8 mouse cellular contexts compared by ENCODE assay signal in genomic region chr7:97333113-97333898, GRCm38 (mm10). TPM values are rescaled to one million over a fixed set of nuclear protein-coding genes. Genes with fewer than 3 reads are reported as not detected.
DNase-seq lines count a peak whose midpoint lies in the region; ATAC-seq lines count a peak whose summit lies in the region.

No protein-coding gene starts in this region.

- H3K36me3 ChIP-seq in heart, embryonic 12.5 days = no peaks in the 10 kb centered on the region
- H3K36me3 ChIP-seq in hindbrain, embryonic 12.5 days = no peaks in the 10 kb centered on the region
- H3K36me3 ChIP-seq in midbrain, embryonic 15.5 days (replicated peaks) = no peaks in the 10 kb centered on the region

- peak overlapping the region; percentile 89 for H3K4me2 ChIP-seq in heart, embryonic 12.5 days
- H3K4me2 ChIP-seq in hindbrain, embryonic 12.5 days (replicated peaks) = peak overlapping the region; percentile 74
- H3K4me2 ChIP-seq in midbrain, embryonic 15.5 days = peak overlapping the region; percentile 61

- no peak for DNase-seq in heart, postnatal 14 days
- DNase-seq in cerebellum, adult 8-10 months = peak; percentile 47
- no peak for DNase-seq in adrenal gland, postnatal 10 days
- no peak for DNase-seq in adrenal gland, adult 8-10 months
- no peak for DNase-seq in embryo, embryonic 10 days (ENCODE audit: low spot score)

- no peaks in the 10 kb centered on the region; the same call in 1 of the 2 replicates for H3K27me3 ChIP-seq in heart, embryonic 12.5 days (replicated peaks)
- no peaks in the 10 kb centered on the region for H3K27me3 ChIP-seq in hindbrain, embryonic 12.5 days
- H3K27me3 ChIP-seq in midbrain, embryonic 15.5 days (replicated peaks) = no peaks in the 10 kb centered on the region

- H3K9ac ChIP-seq in heart, embryonic 12.5 days = no peak overlapping the region
- peak overlapping the region; percentile 75; the same call in 1 of the 2 replicates for H3K9ac ChIP-seq in hindbrain, embryonic 12.5 days
- H3K9ac ChIP-seq in midbrain, embryonic 15.5 days = peak overlapping the region; percentile 72; the same call in 1 of the 2 replicates

- intact Hi-C loops in heart, postnatal 14 days (cut with DNase I) = no loop called here

- ATAC-seq in heart, embryonic 12.5 days (ENCODE audit: insufficient number of reproducible peaks, low FRiP score) = no peak
- no peak for ATAC-seq in hindbrain, embryonic 12.5 days (ENCODE audit: low FRiP score)
- no peak for ATAC-seq in midbrain, embryonic 15.5 days (replicated peaks)

- H3K4me1 ChIP-seq in heart, embryonic 12.5 days (replicated peaks) = peaks cover 26% of the 10 kb centered on the region
- H3K4me1 ChIP-seq in hindbrain, embryonic 12.5 days = peaks cover 33% of the 10 kb centered on the region
- H3K4me1 ChIP-seq in midbrain, embryonic 15.5 days = peaks cover 36% of the 10 kb centered on the region

- no peaks in the 10 kb centered on the region for H3K9me3 ChIP-seq in heart, embryonic 12.5 days (replicated peaks)
- H3K9me3 ChIP-seq in hindbrain, embryonic 12.5 days (replicated peaks) = no peaks in the 10 kb centered on the region
- H3K9me3 ChIP-seq in midbrain, embryonic 15.5 days = no peaks in the 10 kb centered on the region

- H3K4me3 ChIP-seq in heart, embryonic 12.5 days = peak overlapping the region; percentile 89
- peak overlapping the region; percentile 75 for H3K4me3 ChIP-seq in hindbrain, embryonic 12.5 days
- peak overlapping the region; percentile 80 for H3K4me3 ChIP-seq in midbrain, embryonic 15.5 days

- WGBS in heart, embryonic 12.5 days = 74% methylated on average over 6 of the region's 6 CpGs
- WGBS in hindbrain, embryonic 12.5 days = 87% methylated on average over 6 of the region's 6 CpGs
- 86% methylated on average over 6 of the region's 6 CpGs for WGBS in midbrain, embryonic 15.5 days

- H3K27ac ChIP-seq in heart, embryonic 12.5 days (ENCODE audit: poor library complexity, severe bottlenecking) = no peak overlapping the region
- H3K27ac ChIP-seq in hindbrain, embryonic 12.5 days = no peak overlapping the region
- no peak overlapping the region for H3K27ac ChIP-seq in midbrain, embryonic 15.5 days

RNA-seq across cellular contexts. Expression of gene Kctd21, which starts 1.2 kb away (rescaled TPM):
- 4.0 and 4.9 TPM in 2 replicates for polyA plus RNA-seq in heart, embryonic 12.5 days (2016; fragmentation: Nextera tagmentation; extraction: Ambion mirVana)
- total RNA-seq in heart, postnatal 14 days (2021) = 1 to 10 TPM; 3.0 to 3.3 TPM
- 6.3 and 7.7 TPM in 2 replicates for polyA plus RNA-seq in hindbrain, embryonic 12.5 days (2016; fragmentation: Nextera tagmentation; extraction: Ambion mirVana)
- polyA plus RNA-seq in midbrain, embryonic 15.5 days (2015; fragmentation: Nextera tagmentation; extraction: Ambion mirVana) = 8.1 and 8.3 TPM in 2 replicates
- total RNA-seq in adrenal gland, postnatal 10 days (2021) = 1 to 10 TPM; 4.0 to 5.4 TPM
- total RNA-seq in adrenal gland, adult 8-10 months (2022) = 1 to 10 TPM; 8.2 to 10.0 (median 9.0) TPM

RNA-seq across cellular contexts. Expression of gene Usp35, which starts 1.5 kb away (rescaled TPM):
- 1.4 and 1.8 TPM in 2 replicates for polyA plus RNA-seq in heart, embryonic 12.5 days (2016; fragmentation: Nextera tagmentation; extraction: Ambion mirVana)
- 1 to 10 TPM; 1.2 to 1.9 TPM for total RNA-seq in heart, postnatal 14 days (2021)
- polyA plus RNA-seq in hindbrain, embryonic 12.5 days (2016; fragmentation: Nextera tagmentation; extraction: Ambion mirVana) = 4.0 and 5.1 TPM in 2 replicates
- polyA plus RNA-seq in midbrain, embryonic 15.5 days (2015; fragmentation: Nextera tagmentation; extraction: Ambion mirVana) = 4.8 and 5.3 TPM in 2 replicates
- total RNA-seq in adrenal gland, postnatal 10 days (2021) = 1 to 10 TPM; 3.6 to 7.1 TPM
- 10 to 100 TPM; 10.8 to 29.5 (median 17.7) TPM for total RNA-seq in adrenal gland, adult 8-10 months (2022)

RNA-seq across cellular contexts. Expression of gene Alg8, which starts 38.1 kb away (rescaled TPM):
- polyA plus RNA-seq in heart, embryonic 12.5 days (2016; fragmentation: Nextera tagmentation; extraction: Ambion mirVana) = 35.0 and 38.7 TPM in 2 replicates
- 1 to 10 TPM; 5.1 to 5.5 TPM for total RNA-seq in heart, postnatal 14 days (2021)
- polyA plus RNA-seq in hindbrain, embryonic 12.5 days (2016; fragmentation: Nextera tagmentation; extraction: Ambion mirVana) = 27.6 and 28.1 TPM in 2 replicates
- 12.9 and 14.2 TPM in 2 replicates for polyA plus RNA-seq in midbrain, embryonic 15.5 days (2015; fragmentation: Nextera tagmentation; extraction: Ambion mirVana)
- total RNA-seq in adrenal gland, postnatal 10 days (2021) = 10 to 100 TPM; 13.2 to 13.8 TPM
- total RNA-seq in adrenal gland, adult 8-10 months (2022) = 10 to 100 TPM; 11.2 to 18.6 (median 15.8) TPM
